Mouse (Mus musculus) liver, embryonic 13.5 days (tissue): ENCODE data around the gene Rnf5. TPM values are rescaled to one million over a fixed set of nuclear protein-coding genes. Genes with fewer than 3 reads are reported as not detected.
A peak's percentile ranks its signal among the peaks of the same experiment; 100 is the strongest.

Experiments
- ATAC-seq: fragments of 200-750 bp; cut with Nextera tagmentation; 2 replicates; pipeline ENCODE4 v1.8.0; 2017; ENCODE audit warnings: low read depth, mild to moderate bottlenecking, moderate number of reproducible peaks, moderate library complexity
- DNase-seq: peaks from one replicate; pipeline ENCODE4 v3.0.0; 2022
- H3K27ac ChIP-seq: fragments of 300-500 bp; sonication (generic); 2 replicates; pipeline ENCODE4 v1.5.1; 2015; ENCODE audit warnings: moderate library complexity, mild to moderate bottlenecking, inconsistent platforms
- H3K27me3 ChIP-seq: fragments of 300-500 bp; sonication (generic); 2 replicates; pipeline ENCODE4 v1.6.1; 2015; ENCODE audit warnings: mild to moderate bottlenecking, inconsistent platforms
- H3K36me3 ChIP-seq: fragments of 300-500 bp; sonication (generic); 2 replicates; pipeline ENCODE4 v1.6.1; 2015; ENCODE audit warnings: mild to moderate bottlenecking, inconsistent platforms
- H3K4me1 ChIP-seq: fragments of 300-500 bp; sonication (generic); replicated peaks from 2 replicates; pipeline ENCODE4 v1.6.1; 2015; ENCODE audit warnings: inconsistent platforms
- H3K4me2 ChIP-seq: fragments of 300-500 bp; sonication (generic); 2 replicates; pipeline ENCODE4 v1.6.1; 2015; ENCODE audit warnings: inconsistent platforms, mild to moderate bottlenecking, moderate library complexity
- H3K4me3 ChIP-seq: fragments of 300-500 bp; sonication (generic); replicated peaks from 2 replicates; pipeline ENCODE4 v1.5.1; 2015; ENCODE audit warnings: mild to moderate bottlenecking, inconsistent platforms
- H3K9ac ChIP-seq: fragments of 300-500 bp; sonication (generic); 2 replicates; pipeline ENCODE4 v1.6.1; 2015; ENCODE audit warnings: mild to moderate bottlenecking, inconsistent platforms
- H3K9me3 ChIP-seq: fragments of 300-500 bp; sonication (generic); replicated peaks from 2 replicates; pipeline ENCODE4 v1.6.1; 2016; ENCODE audit warnings: inconsistent platforms
- WGBS: fragments of 180-500 bp; shearing (Covaris S2); methylation state at CpG from one replicate; pipeline ENCODE4 v1.1.7; 2015; ENCODE audit not compliant: insufficient replicate concordance; 5-methylcytosine and 5-hydroxymethylcytosine counted together
- polyA plus RNA-seq: library from polyadenylated mRNA; unstranded; fragments of >200 nt; fragmentation: Nextera tagmentation; extraction: Ambion mirVana; gene quantifications from 2 replicates; pipeline ENCODE4 v1.2.1, GENCODE M21; 2015

Rnf5 gene
- polyA plus RNA-seq, 1 experiment from 2014 or later: 86.1 TPM

DNA sequence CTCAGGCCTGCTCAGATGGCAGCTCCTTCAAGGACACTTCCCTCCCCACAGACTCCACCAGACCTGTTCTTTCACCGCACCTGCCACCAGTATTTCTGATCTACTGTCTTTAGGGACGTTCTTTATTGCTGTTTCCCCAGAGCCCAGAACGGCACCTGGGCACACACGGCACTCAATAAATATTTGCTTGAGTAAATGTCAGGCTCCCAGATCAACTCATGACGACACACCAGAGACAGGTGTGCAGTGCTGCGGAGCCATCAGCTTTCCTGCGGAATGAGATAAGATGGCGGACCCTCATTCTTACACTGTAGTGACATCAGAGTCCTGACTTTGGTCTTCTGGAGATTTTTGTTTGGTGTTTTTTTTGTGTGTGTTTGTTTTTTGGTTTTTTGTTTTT lies 17.5 kb upstream of the Rnf5 start:
- Histone ChIP-seq H3K36me3 (peaks cover 32% of the 10 kb centered on the region), H3K9ac (no peak overlapping the region), H3K4me1 (peaks cover 31% of the 10 kb centered on the region), H3K27ac (no peak overlapping the region), H3K4me3 (no peak overlapping the region), H3K27me3 (no peaks in the 10 kb centered on the region), H3K9me3 (no peaks in the 10 kb centered on the region), H3K4me2 (no peak overlapping the region)
- ATAC-seq (no peak), DNase-seq (no peak)
- WGBS: 80% methylated on average over 8 of the region's 8 CpGs

- Histone ChIP-seq H3K36me3 (peaks cover 39% of the 10 kb centered on the region), H3K9me3 (no peaks in the 10 kb centered on the region), H3K9ac (no peak overlapping the region), H3K4me2 (no peak overlapping the region), H3K4me1 (peaks cover 30% of the 10 kb centered on the region), H3K27me3 (no peaks in the 10 kb centered on the region), H3K4me3 (no peak overlapping the region), H3K27ac (no peak overlapping the region)
- ATAC-seq: peak; percentile 60
- DNase-seq: peak; percentile 67
- 5% methylated on average over 6 of the region's 6 CpGs for WGBS
Measured at GRCm38 (mm10) chr17:34618999-34619398, 15.5 kb upstream of the Rnf5 start.

DNA sequence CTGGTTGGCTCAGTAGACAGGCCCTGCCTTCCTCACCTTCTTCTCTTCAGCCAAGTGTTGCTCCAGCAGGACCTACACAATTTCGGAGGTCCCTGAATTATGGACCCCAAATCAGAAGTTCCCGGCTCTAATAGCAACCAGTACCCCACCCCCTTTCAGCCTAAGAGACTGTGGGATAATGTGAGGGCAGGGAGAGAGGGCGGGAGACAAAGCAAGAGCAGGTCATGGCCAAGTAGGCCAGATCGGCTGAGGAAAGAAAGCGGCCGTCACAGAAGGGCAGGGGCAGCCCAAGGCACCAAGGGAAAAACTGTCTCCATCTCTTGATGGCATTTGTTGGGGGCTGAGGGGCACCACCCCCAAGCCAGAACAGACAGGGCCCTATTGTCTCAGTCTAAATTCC lies 12.4 kb upstream of the Rnf5 start, which contains the start of gene Egfl8:
Gene Egfl8 (minus strand): TSS at position 101 of the 400 bp plus-strand sequence.
- ATAC-seq: no peak
- Histone ChIP-seq H3K9me3 (no peaks in the 10 kb centered on the region), H3K4me1 (peaks cover 39% of the 10 kb centered on the region), H3K27ac (no peak within 1 kb of the TSS), H3K36me3 (peaks cover 54% of the 10 kb centered on the region), H3K27me3 (no peaks in the 10 kb centered on the region), H3K4me3 (no peak within 1 kb of the TSS), H3K4me2 (no peak within 1 kb of the TSS), H3K9ac (no peak within 1 kb of the TSS)
- WGBS: 72% methylated on average over 6 of the region's 6 CpGs
- no peak for DNase-seq

GRCm38 (mm10) chr17:34613830-34614229 lies 10.3 kb upstream of the Rnf5 start:
- Histone ChIP-seq H3K36me3 (peaks cover 62% of the 10 kb centered on the region), H3K4me1 (peaks cover 42% of the 10 kb centered on the region), H3K4me3 (no peak overlapping the region), H3K4me2 (0 out of 2 replicates have a peak overlapping the region, but pooled peaks have one; percentile 6), H3K27ac (peak overlapping the region; percentile 82), H3K9me3 (no peaks in the 10 kb centered on the region), H3K27me3 (no peaks in the 10 kb centered on the region), H3K9ac (peak overlapping the region; percentile 33; the same call in 1 of the 2 replicates)
- ATAC-seq (no peak), DNase-seq (no peak)
- 78% methylated on average over 10 of the region's 10 CpGs for whole genome bisulfite sequencing

DNA sequence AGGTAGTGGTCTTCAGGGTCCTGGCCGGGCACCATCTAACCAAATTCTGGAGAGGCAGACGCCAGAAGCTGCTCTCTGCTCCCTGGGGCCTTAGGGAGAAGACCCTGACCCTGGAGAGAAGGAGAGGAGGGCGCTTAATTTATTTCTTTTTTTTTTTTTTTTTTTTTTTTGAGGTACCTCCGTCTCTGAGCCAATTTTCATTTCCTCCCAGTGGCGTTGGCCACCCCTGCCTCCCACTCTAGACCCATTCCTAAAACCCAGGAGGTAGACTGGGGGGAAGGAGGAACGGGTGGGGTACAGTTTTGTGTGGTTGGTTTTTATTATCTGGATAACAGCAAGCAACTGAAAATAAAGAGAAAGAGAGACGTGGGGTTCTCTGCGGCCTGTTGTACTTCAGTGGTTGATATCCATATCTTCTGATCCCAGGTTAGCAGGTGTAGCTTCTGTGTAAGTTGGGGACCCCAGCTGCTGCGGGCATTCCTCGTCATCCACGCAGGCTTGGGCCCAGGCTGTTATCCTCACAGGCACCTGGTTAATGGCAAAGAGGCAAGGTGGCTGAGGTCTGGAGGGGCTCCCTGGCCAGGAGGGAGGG lies 9.7 kb upstream of the Rnf5 start:
- Histone ChIP-seq H3K9me3 (no peaks in the 10 kb centered on the region), H3K4me3 (no peak overlapping the region), H3K9ac (peak overlapping the region; percentile 33; the same call in 1 of the 2 replicates), H3K27me3 (no peaks in the 10 kb centered on the region), H3K36me3 (peaks cover 62% of the 10 kb centered on the region), H3K4me2 (0 out of 2 replicates have a peak overlapping the region, but pooled peaks have one; percentile 19), H3K4me1 (peaks cover 49% of the 10 kb centered on the region), H3K27ac (peak overlapping the region; percentile 82)
- 38% methylated on average over 11 of the region's 11 CpGs for WGBS
- no peak for DNase-seq
- ATAC-seq: peak; percentile 68

GRCm38 (mm10) chr17:34611050-34611449 lies 7.6 kb upstream of the Rnf5 start:
- H3K4me2 ChIP-seq: no peak overlapping the region
- no peaks in the 10 kb centered on the region for H3K27me3 ChIP-seq
- ATAC-seq (no peak), DNase-seq (no peak)
- WGBS: 79% methylated on average over 8 of the region's 8 CpGs
- H3K9me3 ChIP-seq: no peaks in the 10 kb centered on the region
- H3K36me3 ChIP-seq: peaks cover 59% of the 10 kb centered on the region
- H3K9ac ChIP-seq: no peak overlapping the region
- H3K4me1 ChIP-seq: peaks cover 65% of the 10 kb centered on the region
- no peak overlapping the region for H3K4me3 ChIP-seq
- H3K27ac ChIP-seq: no peak overlapping the region

DNA sequence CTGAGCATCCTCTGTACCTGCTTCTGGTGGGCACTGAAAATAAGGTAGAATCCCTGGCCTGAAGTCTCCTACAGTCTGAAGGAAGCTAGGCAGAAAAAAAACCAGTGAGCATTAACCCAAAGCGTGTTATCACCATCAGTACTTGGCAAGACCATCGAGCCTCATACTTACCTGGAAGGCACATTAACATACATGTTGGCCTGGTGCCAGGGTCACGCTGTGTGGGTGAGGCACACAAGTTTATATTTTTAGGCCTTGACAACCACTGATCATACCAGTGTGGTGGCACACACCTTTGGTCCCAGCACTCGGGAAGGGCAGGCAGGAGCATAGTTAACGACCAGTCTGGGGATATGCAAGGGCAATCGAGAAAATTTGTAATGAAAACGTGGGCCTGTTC lies 4.5 kb upstream of the Rnf5 start:
- 77% methylated on average over 7 of the region's 7 CpGs for WGBS
- Histone ChIP-seq H3K27me3 (no peaks in the 10 kb centered on the region), H3K4me1 (peaks cover 59% of the 10 kb centered on the region), H3K9ac (peak overlapping the region; percentile 14; the same call in 1 of the 2 replicates), H3K27ac (peak overlapping the region; percentile 13; the same call in 1 of the 2 replicates), H3K9me3 (no peaks in the 10 kb centered on the region), H3K36me3 (peaks cover 37% of the 10 kb centered on the region), H3K4me3 (no peak overlapping the region), H3K4me2 (no peak overlapping the region)
- DNase-seq (no peak), ATAC-seq (no peak)

DNA sequence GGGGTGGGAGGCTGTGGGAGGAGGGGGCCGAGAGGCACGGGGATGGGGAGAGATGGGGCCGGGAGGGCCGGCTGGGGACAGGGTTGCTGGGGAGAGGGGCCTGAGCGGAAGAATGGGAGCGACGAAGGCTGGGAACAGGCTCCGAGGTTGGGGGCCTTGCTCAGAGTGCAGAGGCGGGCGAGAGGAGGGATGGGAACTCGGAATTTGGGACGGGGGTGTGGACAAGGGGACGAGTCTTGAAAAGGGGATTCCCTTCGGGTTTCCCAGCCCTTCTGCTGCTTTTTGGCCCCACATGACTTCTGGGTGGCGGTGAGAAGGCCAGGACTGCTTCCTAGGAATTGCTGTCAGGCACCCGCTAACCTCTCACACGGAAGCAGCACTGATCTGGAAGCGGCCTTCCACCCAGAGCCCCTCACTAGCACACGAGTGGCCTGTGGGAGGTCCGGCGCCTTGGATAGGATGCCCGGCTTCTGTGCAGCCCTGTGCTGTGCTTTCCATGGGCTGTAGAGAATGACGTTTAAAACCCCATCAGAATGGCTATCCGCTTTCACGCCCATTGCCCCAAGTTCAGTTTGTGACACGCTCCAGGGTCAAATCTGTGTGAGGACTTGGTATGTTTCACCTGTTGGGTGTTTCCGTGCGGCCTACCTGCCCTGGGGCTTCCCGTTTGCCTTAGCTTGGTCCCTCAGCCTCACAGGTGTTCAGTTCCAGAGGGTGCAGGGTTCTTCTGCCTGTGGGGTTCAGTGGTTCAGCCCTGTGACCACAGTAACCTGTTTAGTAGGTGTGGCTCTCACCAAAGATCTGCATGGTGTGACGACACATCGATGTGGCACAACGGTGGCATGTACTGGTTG lies 2.9 kb upstream of the Rnf5 start:
- peak overlapping the region; percentile 97 for H3K9ac ChIP-seq
- 15% methylated on average over 32 of the region's 32 CpGs for WGBS
- H3K4me3 ChIP-seq: peak overlapping the region; percentile 95
- no peaks in the 10 kb centered on the region for H3K27me3 ChIP-seq
- no peak for DNase-seq
- H3K9me3 ChIP-seq: no peaks in the 10 kb centered on the region
- H3K4me2 ChIP-seq: peak overlapping the region; percentile 93
- peaks cover 61% of the 10 kb centered on the region for H3K4me1 ChIP-seq
- ATAC-seq: no peak
- H3K36me3 ChIP-seq: peaks cover 28% of the 10 kb centered on the region
- H3K27ac ChIP-seq: peak overlapping the region; percentile 89

GRCm38 (mm10) chr17:34605609-34606008 lies 2.1 kb upstream of the Rnf5 start:
- H3K4me1 ChIP-seq: peaks cover 61% of the 10 kb centered on the region
- H3K9me3 ChIP-seq: no peaks in the 10 kb centered on the region
- DNase-seq (peak; percentile 94), ATAC-seq (peak; percentile 41)
- peak overlapping the region; percentile 93 for H3K4me2 ChIP-seq
- H3K9ac ChIP-seq: peak overlapping the region; percentile 97
- peak overlapping the region; percentile 89 for H3K27ac ChIP-seq
- H3K27me3 ChIP-seq: no peaks in the 10 kb centered on the region
- H3K36me3 ChIP-seq: peaks cover 28% of the 10 kb centered on the region
- peak overlapping the region; percentile 95 for H3K4me3 ChIP-seq
- WGBS: 0% methylated on average over 29 of the region's 30 CpGs

- Histone ChIP-seq H3K36me3 (peaks cover 32% of the 10 kb centered on the region), H3K27ac (peak overlapping the region; percentile 89), H3K4me2 (peak overlapping the region; percentile 93), H3K27me3 (no peaks in the 10 kb centered on the region), H3K4me3 (peak overlapping the region; percentile 95), H3K9ac (peak overlapping the region; percentile 97), H3K9me3 (no peaks in the 10 kb centered on the region), H3K4me1 (peaks cover 63% of the 10 kb centered on the region)
- ATAC-seq (no peak), DNase-seq (no peak)
- WGBS: 13% methylated on average over 24 of the region's 24 CpGs
Measured at GRCm38 (mm10) chr17:34604511-34605237, 1.2 kb upstream of the Rnf5 start.

DNA sequence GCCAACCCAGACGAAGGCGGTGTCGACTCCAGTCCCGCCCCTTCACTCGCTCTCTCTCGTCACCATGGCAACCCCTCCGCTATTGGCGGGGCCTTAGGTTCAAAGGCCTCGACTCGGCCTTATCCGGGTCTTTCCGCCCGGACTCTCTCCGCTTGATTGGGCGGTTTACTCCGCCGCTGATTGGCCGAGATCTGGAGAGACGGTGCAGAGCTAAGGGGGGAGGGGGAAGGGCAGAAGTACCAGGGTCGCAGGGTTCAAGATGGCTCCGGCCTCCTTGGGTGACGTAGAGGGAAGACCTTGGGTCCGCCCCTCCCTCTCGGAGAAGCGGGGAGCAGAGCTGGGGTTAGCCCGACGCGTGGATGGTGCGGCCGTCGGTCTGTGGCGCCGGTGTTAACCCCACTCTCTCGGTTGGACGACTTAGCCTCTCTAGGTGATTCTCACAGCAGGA lies 595 bp upstream of the Rnf5 start, which contains the start of gene Agpat1:
Gene Agpat1 (plus strand): TSS at position 202 of the 448 bp plus-strand sequence.
- H3K9me3 ChIP-seq: no peaks in the 10 kb centered on the region
- peak within 1 kb of the TSS; percentile 93 for H3K4me2 ChIP-seq
- H3K36me3 ChIP-seq: peaks cover 32% of the 10 kb centered on the region
- ATAC-seq (peak; percentile 80), DNase-seq (peak; percentile 97)
- H3K9ac ChIP-seq: peak within 1 kb of the TSS; percentile 97
- under 1% methylated on average over 35 of the region's 35 CpGs for WGBS
- peak within 1 kb of the TSS; percentile 95 for H3K4me3 ChIP-seq
- H3K27ac ChIP-seq: peak within 1 kb of the TSS; percentile 89
- H3K27me3 ChIP-seq: no peaks in the 10 kb centered on the region
- peaks cover 68% of the 10 kb centered on the region for H3K4me1 ChIP-seq
